Mouse (Mus musculus) kidney, postnatal 14 days (tissue): Measurements from ENCODE around the gene Tas2r118.
A peak's percentile ranks its signal among the peaks of the same experiment; 100 is the strongest.

ENCODE experiments used
- DNase-seq: peaks from one replicate; pipeline ENCODE4 v3.0.0; 2022; ENCODE audit warnings: mixed read lengths

Tas2r118 gene

DNA sequence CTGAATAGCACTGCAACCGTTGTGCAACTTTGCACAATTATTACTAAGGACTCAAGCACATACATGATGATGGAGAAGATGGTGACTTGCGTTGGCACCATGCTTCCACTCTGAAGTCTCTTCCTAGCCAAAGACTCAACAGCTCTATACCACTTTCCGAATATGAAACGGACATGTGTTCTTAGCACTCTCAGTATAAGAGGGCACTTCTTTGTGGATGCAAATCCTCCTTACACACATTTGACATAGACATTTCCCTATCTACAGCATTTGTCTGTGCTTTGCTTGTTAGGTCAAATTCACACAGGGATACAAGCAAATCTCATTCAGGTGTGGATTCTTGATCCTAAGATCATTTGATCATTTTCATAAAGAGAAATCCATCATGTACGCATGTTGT is at the start of gene Tas2r118:
TSS of gene Tas2r118 (minus strand) at position 101 of the 400 bp plus-strand sequence.
- no peak for DNase-seq

GRCm38 (mm10) chr6:24018320-24018719 is 48.5 kb upstream of the Tas2r118 start:
- DNase-seq = no peak

DNA sequence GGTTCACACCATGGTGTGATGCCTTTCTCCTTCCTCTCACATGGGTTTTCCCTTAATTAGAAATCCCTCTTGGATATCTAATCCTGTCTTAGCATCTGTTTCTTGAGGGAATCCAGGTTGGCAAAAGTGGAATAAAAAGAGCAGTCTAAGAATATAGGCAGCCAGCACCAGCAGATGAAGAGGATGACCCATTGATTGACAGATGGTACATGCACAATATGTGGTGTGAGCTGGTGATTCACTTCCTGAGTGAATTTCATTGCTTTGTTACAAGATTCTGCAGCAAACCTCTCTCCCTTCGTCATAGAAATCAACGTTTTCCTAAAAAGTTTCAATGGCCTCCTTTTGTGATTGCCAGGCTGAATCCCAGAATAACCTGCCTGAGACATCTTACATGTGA is 23.4 kb upstream of the Tas2r118 start:
- no peak for DNase-seq

DNA sequence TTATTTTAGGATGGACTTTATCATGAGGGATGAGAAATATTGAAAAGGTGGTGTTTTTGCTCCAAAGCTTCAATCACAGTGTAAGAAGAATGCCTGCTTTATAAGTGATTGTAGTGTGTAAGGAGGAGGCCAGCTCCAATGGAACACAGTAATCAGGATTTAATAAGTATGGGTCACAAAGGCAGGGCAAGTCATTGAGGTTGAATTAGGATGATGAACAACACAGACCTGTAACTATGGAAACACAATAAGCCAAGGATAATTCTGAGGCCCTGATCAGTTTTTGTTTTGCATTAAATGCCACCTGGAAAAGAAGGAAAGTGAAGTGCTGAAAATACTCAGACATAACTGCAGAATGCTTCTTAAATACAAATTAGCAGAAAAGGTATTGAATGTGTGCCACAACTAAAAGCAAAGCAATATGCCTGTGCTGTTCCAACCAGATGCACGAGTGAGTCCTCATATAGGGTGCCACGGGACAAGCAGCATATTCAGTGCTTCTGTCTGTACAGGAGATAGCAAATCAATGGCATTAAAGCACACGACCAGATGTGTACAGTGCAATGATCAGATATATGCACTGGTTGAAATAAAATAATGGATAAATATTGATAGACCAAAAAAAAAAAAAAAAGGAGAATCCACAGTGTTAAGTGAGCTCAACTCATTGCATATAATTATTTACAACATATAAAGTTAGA is 21.0 kb upstream of the Tas2r118 start:
- DNase-seq = no peak

DNA sequence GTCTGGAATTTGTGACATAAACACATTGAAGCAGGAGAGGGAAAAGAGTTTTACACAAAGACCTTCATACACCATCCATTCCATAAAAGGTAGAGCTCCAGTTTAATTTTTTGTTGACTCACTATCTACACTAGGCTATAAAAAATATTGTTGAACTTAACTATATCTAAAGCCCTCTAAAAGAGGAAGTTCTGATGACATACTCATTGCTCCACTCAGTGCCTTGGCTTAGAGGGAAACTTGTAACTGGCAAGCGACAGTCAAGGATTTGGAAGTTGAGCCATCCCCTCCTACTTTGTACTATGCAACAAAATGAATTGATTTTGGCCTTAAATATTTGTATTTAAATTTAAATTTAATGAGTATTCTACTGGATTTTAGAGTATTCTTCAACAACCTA is 16.4 kb upstream of the Tas2r118 start:
- no peak for DNase-seq

- DNase-seq = no peak
Measured at GRCm38 (mm10) chr6:23966980-23967379, 2.9 kb downstream of the Tas2r118 start.

DNA sequence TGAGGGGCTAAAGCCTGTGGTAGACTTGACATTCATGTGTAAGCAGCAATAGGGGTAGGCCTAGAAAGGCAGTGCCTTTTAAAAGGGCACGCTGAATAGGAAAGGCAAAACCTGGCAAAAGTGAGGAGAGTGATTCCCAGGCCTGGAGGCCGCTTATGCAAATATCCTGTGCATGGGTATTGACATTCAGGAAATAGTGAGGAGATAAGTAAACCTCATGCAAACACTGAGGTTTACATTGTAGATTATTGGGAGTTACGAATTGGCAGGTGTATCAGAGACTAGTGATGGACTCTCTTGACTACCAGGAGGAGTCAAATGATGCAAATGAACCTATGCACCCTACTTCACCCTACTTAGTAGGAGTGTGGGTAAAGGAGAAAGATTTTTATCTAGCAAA is 3.9 kb downstream of the Tas2r118 start:
- DNase-seq = no peak

DNA sequence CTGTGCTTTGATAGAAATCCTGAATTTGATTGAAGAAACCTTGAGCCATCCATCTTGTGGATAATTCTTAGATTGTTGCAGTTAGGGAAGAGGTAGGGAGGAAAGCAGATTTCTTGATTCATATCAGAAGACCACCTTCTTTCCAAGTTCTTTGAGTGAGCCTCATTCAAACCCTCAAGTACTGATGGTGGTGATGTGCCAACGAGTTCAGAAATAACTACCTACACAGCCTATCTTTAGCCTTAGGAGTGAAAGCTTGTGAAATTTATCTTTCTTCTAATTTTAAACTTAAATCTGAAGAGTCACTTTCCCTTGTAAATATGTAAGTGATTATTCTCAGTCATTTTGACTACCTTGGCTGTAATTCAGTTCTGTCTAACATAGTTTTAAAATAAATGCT is 6.1 kb downstream of the Tas2r118 start:
- DNase-seq = no peak

DNA sequence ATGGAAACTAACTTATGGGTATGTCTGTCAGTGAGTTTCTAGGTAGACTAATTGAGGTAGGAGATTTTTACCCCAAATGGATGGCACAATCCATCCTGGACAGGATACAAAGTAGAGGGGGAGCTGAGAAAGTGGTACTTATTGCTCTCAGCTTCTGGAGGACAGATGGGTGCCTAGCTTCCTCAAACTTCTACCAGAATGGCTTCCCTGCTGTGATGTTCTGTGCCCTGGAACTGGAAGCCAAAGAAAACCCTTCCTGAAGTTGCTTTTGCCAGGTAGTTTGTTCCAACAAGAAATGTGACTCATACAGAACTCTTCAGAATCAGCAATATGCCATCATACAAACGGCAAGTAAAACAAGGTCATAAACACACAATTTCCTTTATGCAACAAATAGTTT is 29.1 kb downstream of the Tas2r118 start:
- DNase-seq = no peak

DNA sequence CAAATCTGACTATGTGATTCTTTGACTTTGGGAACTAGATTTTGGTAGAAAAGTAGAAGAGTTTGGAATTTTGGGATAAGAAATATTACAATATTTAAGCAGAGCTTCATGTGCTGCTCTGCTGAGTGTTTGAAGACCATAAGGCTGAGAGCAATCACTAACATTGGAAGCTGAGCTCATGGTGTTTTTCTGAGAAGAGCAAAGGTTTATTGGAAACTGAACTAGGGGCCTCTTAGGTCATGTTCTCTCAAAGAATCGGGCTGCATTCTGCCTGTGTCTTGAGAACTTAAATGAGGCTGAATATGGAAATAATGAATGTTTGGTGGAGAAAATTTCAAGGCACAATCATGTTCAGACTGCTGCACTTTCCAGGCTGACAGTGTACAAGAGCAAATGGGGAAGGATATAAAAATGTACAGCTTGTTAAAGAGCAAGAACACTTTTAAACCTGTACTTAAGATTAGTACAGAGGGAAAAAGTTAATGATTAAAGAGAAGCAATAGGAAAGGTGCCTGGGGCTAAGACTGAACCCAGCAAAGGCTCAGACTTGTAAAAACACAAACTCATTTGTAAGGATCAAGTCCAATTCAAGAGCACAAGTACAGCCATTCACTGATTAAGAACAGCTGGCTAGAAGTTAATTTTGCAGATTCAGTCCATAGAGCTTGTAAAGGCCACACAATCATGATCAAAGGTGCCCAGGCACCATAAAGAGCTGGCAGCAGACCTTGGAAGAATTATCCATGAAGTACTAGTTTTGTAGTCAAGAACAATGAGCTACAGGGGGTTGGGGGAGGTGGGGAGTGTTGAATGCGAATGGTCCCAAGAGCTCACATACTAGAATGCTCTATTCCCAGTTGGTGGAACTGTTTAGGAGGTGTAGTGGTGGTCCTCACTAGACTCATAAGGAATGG is 31.0 kb downstream of the Tas2r118 start:
- peak; percentile 43 for DNase-seq

- no peak for DNase-seq
Measured at GRCm38 (mm10) chr6:23936414-23936813, 33.4 kb downstream of the Tas2r118 start.

GRCm38 (mm10) chr6:23923806-23924205 is 46.1 kb downstream of the Tas2r118 start:
- no peak for DNase-seq
